ENCODE assay signal across 10 mouse cellular contexts in genomic region chr7:81398957-81399356, GRCm38 (mm10). TPM values are rescaled to one million over a fixed set of nuclear protein-coding genes. Genes with fewer than 3 reads are reported as not detected.
DNase-seq lines count a peak whose midpoint lies in the region; ATAC-seq and TF ChIP-seq lines count a peak whose summit lies in the region.
"Had no signal": no experiment of that assay in that cellular context is flagged by ENCODE, and none has a peak within 500 bp of the region (broad histone marks: within the 10 kb centered on the region; RNA-seq: fewer than 3 reads in every experiment).

No protein-coding gene starts in this region.

- POLR2A ChIA-PET in Patski (lab: Charles Lee): no interaction called here

- H3K4me3 ChIP-seq in lung, postnatal 0 days (ENCODE audit: low read depth, low read length): no peak overlapping the region
- H3K4me3 ChIP-seq: liver, embryonic 13.5 days; neural tube, embryonic 15.5 days had no signal

- H3K9ac ChIP-seq in lung, postnatal 0 days (replicated peaks; ENCODE audit: low read depth): no peak overlapping the region
- H3K9ac ChIP-seq: liver, embryonic 13.5 days; neural tube, embryonic 15.5 days had no signal

- no peaks in the 10 kb centered on the region for H3K4me1 ChIP-seq in lung, postnatal 0 days (ENCODE audit: insufficient read depth, low read depth, low read length)
- H3K4me1 ChIP-seq: liver, embryonic 13.5 days; neural tube, embryonic 15.5 days had no signal

- CTCF ChIA-PET in Patski (lab: Charles Lee): no interaction called here

- H3K4me2 ChIP-seq in lung, postnatal 0 days (replicated peaks; ENCODE audit: low read depth, low read length): no peak overlapping the region
- H3K4me2 ChIP-seq: liver, embryonic 13.5 days; neural tube, embryonic 15.5 days had no signal

- H3K36me3 ChIP-seq in lung, postnatal 0 days (ENCODE audit: insufficient read depth, low read length): no peaks in the 10 kb centered on the region
- H3K36me3 ChIP-seq: liver, embryonic 13.5 days; neural tube, embryonic 15.5 days had no signal

- H3K9me3 ChIP-seq in lung, postnatal 0 days (ENCODE audit: low read length): no peaks in the 10 kb centered on the region
- H3K9me3 ChIP-seq: liver, embryonic 13.5 days; neural tube, embryonic 15.5 days had no signal

- peak; percentile 5 to 29 for DNase-seq in heart, postnatal 10 days
- no peak for DNase-seq in heart, postnatal 25 days (ENCODE audit: low spot score)
- peak; percentile 8 for DNase-seq in lung, postnatal 0 days (ENCODE audit: low spot score)
- DNase-seq in lung, postnatal 25 days (ENCODE audit: low spot score): no peak
- DNase-seq in Patski (ENCODE audit: low read depth, low spot score): no peak
- peak; percentile 48 for DNase-seq in naive thymus-derived CD4-positive, alpha-beta T cell, adult 2 months (ENCODE audit: low read depth)
- no peak for DNase-seq in urinary bladder, postnatal 4 days (ENCODE audit: low spot score in 2 of 2)
- DNase-seq: liver, embryonic 13.5 days had no signal

- in situ Hi-C loops in Patski (cut with MboI; ENCODE audit: low pct_unique_long_range_greater_than_20kb): no loop called here

- H3K27ac ChIP-seq in lung, postnatal 0 days (ENCODE audit: low read length): no peak overlapping the region
- H3K27ac ChIP-seq: liver, embryonic 13.5 days; neural tube, embryonic 15.5 days had no signal

- no peak for TF ChIP-seq EP300 in lung, postnatal 0 days (IDR thresholded peaks at IDR 0.05)

- H3K27me3 ChIP-seq in lung, postnatal 0 days (replicated peaks; ENCODE audit: insufficient read depth, low read length): no peaks in the 10 kb centered on the region
- peaks cover 7% of the 10 kb centered on the region for H3K27me3 ChIP-seq in Patski
- H3K27me3 ChIP-seq: liver, embryonic 13.5 days; neural tube, embryonic 15.5 days had no signal

- 39% methylated on average over 2 of the region's 2 CpGs for WGBS in lung, postnatal 0 days

- ATAC-seq in lung, postnatal 0 days: no peak
- ATAC-seq in Patski: no peak

- intact Hi-C loops in heart, postnatal 10 days (cut with DNase I): no loop called here
- intact Hi-C loops in heart, postnatal 25 days (cut with DNase I): loop anchor here (10.0 kb wide), 2 partner anchors 166 to 346 kb away; partner anchors contain the start of gene Fsd2

- peak; percentile 54 for TF ChIP-seq CTCF in lung, postnatal 0 days (IDR thresholded peaks at IDR 0.05)
- TF ChIP-seq CTCF in Patski (IDR thresholded peaks at IDR 0.05): peak; percentile 26

RNA-seq across cellular contexts. Expression of gene Rps17, which starts 53.9 kb away (rescaled TPM):
- 1,000 to 10,000 TPM in 1 of 2 experiments, 100 to 1,000 TPM in 1; 997 to 1,016 TPM for total RNA-seq in heart, postnatal 10 days (2021)
- total RNA-seq in heart, postnatal 25 days (2021): 100 to 1,000 TPM; 798 to 858 TPM
- polyA plus RNA-seq in lung, postnatal 0 days (2015; fragmentation: Nextera tagmentation; extraction: Ambion mirVana): 860 and 899 TPM in 2 replicates
- polyA plus RNA-seq in Patski (2021): 1,237 TPM

RNA-seq across cellular contexts. Expression of gene Cpeb1, which starts 56.3 kb away (rescaled TPM):
- 10 to 100 TPM in 1 of 2 experiments, 1 to 10 TPM in 1; 9.8 to 11.5 TPM for total RNA-seq in heart, postnatal 10 days (2021)
- 10 to 100 TPM in 1 of 2 experiments, 1 to 10 TPM in 1; 7.0 to 12.3 TPM for total RNA-seq in heart, postnatal 25 days (2021)
- 1.7 and 1.8 TPM in 2 replicates for polyA plus RNA-seq in lung, postnatal 0 days (2015; fragmentation: Nextera tagmentation; extraction: Ambion mirVana)
- 9.5 TPM for polyA plus RNA-seq in Patski (2021)
- total RNA-seq: hematopoietic stem cell, adult 5-6 weeks had no signal

Comparison
In these comparisons a context has a peak if more than half of its experiments do, and no peak if none do; other contexts are left out.
1. DNase-seq: peak in heart, postnatal 10 days (2 of 2), lung, postnatal 0 days (single experiment) and naive thymus-derived CD4-positive, alpha-beta T cell, adult 2 months (single experiment); none in heart, postnatal 25 days (single experiment), lung, postnatal 25 days (single experiment), Patski (single experiment) and urinary bladder, postnatal 4 days (0 of 2).